In the genomic region with DNA sequence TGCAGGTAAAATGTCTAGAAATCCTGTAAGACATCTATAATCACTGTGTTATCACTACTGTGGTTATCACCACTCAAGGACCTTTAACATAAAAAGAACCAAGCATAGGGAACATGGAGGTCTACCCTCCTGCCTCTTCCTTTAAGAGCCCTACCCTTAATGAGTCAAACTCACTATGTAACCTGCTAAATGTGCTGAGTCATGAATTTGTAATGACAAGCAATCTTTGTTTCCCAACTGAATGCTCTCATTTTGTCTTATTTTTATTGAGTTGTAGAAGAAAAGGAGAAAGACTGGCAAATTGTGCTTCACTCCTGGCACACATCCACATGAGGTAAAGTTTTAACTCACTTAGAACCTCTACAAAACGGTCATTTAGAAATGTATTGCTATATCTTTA, we compare ENCODE assay signal across 20 mouse cellular contexts.
DNase-seq lines count a peak whose midpoint lies in the region; ATAC-seq and TF ChIP-seq lines count a peak whose summit lies in the region.
"Had no signal": no experiment of that assay in that cellular context is flagged by ENCODE, and none has a peak within 500 bp of the region (broad histone marks: within the 10 kb centered on the region; RNA-seq: fewer than 3 reads in every experiment).

No protein-coding gene starts in this region.

- H3K4me3 ChIP-seq in CH12.LX (replicated peaks in 1 of 3; ENCODE audit: low read depth in 2 of 3, low read length in 2 of 3, poor library complexity in 1 of 3): no peak overlapping the region
- no peak overlapping the region for H3K4me3 ChIP-seq in ES-E14 (ENCODE audit: insufficient read depth in 1 of 2, low read depth in 1 of 2, low read length in 2 of 2, poor library complexity in 1 of 2, severe bottlenecking in 1 of 2)
- no peak overlapping the region for H3K4me3 ChIP-seq in midbrain, embryonic 13.5 days (replicated peaks)

- no peak for TF ChIP-seq POLR2A in CH12.LX (IDR thresholded peaks at IDR 0.05; ENCODE audit: low read depth, low read length)

- DNase-seq in CH12.LX (ENCODE audit: extremely low read depth) (no peak), ES-E14 (ENCODE audit: low read depth, low spot score) (no peak)
- DNase-seq in lung, postnatal 4 days: no peak
- DNase-seq: adrenal gland, adult 2 months; adrenal gland, adult 8-10 months; adrenal gland, postnatal 10 days; adrenal gland, postnatal 14 days; adrenal gland, postnatal 25 days; adrenal gland, postnatal 36 days; B cell, adult 2 months; cerebellum, adult 11 months; cerebellum, adult 11-12 months; cerebellum, adult 18-20 months; cerebellum, adult 2 months; cerebellum, adult 8-10 months had no signal

- H3K27ac ChIP-seq in CH12.LX (ENCODE audit: insufficient read depth, low read depth): no peak overlapping the region
- H3K27ac ChIP-seq in ES-E14 (ENCODE audit: insufficient read depth, low read depth, low read length, poor library complexity, severe bottlenecking): no peak overlapping the region
- no peak overlapping the region for H3K27ac ChIP-seq in midbrain, embryonic 13.5 days

- ATAC-seq in midbrain, embryonic 13.5 days: no peak
- ATAC-seq: activated CD4-positive, CD25-positive, alpha-beta regulatory T cell, adult 4 months; CD4-positive, CD25-positive, alpha-beta regulatory T cell, adult 4 months; Patski had no signal

- H3K9me3 ChIP-seq in CH12.LX (replicated peaks; ENCODE audit: low read length): no peaks in the 10 kb centered on the region
- no peaks in the 10 kb centered on the region for H3K9me3 ChIP-seq in ES-E14 (ENCODE audit: control insufficient read depth, insufficient read depth, low read depth, low read length)
- H3K9me3 ChIP-seq in midbrain, embryonic 13.5 days: no peaks in the 10 kb centered on the region

- no peak for TF ChIP-seq EP300 in CH12.LX (IDR thresholded peaks at IDR 0.05; ENCODE audit: low read length)

- H3K4me2 ChIP-seq in CH12.LX (ENCODE audit: insufficient read depth, low read depth, poor library complexity, severe bottlenecking): no peak overlapping the region
- H3K4me2 ChIP-seq in midbrain, embryonic 13.5 days (replicated peaks): no peak overlapping the region

- H3K27me3 ChIP-seq in CH12.LX (replicated peaks): no peaks in the 10 kb centered on the region
- H3K27me3 ChIP-seq in midbrain, embryonic 13.5 days: no peaks in the 10 kb centered on the region

- dilution Hi-C loops in CH12.LX (cut with MboI; ENCODE audit: extremely low pct_ligation_motif_present, extremely low pct_unique_long_range_greater_than_20kb, low sequenced_read_pairs): no loop called here

- no peak for TF ChIP-seq CTCF in CH12.LX (conservative IDR thresholded peaks at IDR 0.05 in 1 of 2, IDR thresholded peaks at IDR 0.05 in 1 of 2; ENCODE audit: low read depth in 2 of 2, low read length in 2 of 2)

- 93% methylated on average over 1 of the region's 1 CpGs for WGBS in midbrain, embryonic 13.5 days

- no peaks in the 10 kb centered on the region for H3K79me2 ChIP-seq in CH12.LX (replicated peaks; ENCODE audit: control insufficient read depth, extremely low read depth, insufficient read depth, poor library complexity, severe bottlenecking)

- in situ Hi-C loops in CH12.LX (cut with MboI; ENCODE audit: low pct_ligation_motif_present, low pct_unique_long_range_greater_than_20kb, low sequenced_read_pairs): loop anchor here (25.0 kb wide), 1 partner anchor 1112 kb away; no protein-coding TSS in a partner anchor
- in situ Hi-C loops in ES-E14 (cut with MboI; ENCODE audit: low sequenced_read_pairs in 2 of 2, unreplicated experiment in 2 of 2): no loop called here

- H3K9ac ChIP-seq in CH12.LX (ENCODE audit: insufficient read depth, low read depth): no peak overlapping the region
- no peak overlapping the region for H3K9ac ChIP-seq in ES-E14 (ENCODE audit: insufficient read depth, low read depth, low read length, poor library complexity, severe bottlenecking)
- no peak overlapping the region for H3K9ac ChIP-seq in midbrain, embryonic 13.5 days (replicated peaks)

- TF ChIP-seq RAD21 in CH12.LX (IDR thresholded peaks at IDR 0.05; ENCODE audit: low read depth, low read length): no peak

- H3K36me3 ChIP-seq in CH12.LX (replicated peaks in 1 of 2; ENCODE audit: control insufficient read depth in 1 of 2, insufficient read depth in 1 of 2, low read length in 1 of 2): no peaks in the 10 kb centered on the region
- H3K36me3 ChIP-seq in ES-E14 (ENCODE audit: control insufficient read depth, insufficient read depth, low read length, poor library complexity, severe bottlenecking): no peaks in the 10 kb centered on the region
- H3K36me3 ChIP-seq in midbrain, embryonic 13.5 days: no peaks in the 10 kb centered on the region
- H3K36me3 ChIP-seq: G1E had no signal

- H3K4me1 ChIP-seq in CH12.LX (ENCODE audit: control insufficient read depth in 1 of 2, insufficient read depth in 2 of 2) (peaks cover 0 to 5% of the 10 kb centered on the region in 2 experiments; a peak in 2 of 4 replicates), ES-E14 (ENCODE audit: control insufficient read depth in 2 of 2, insufficient read depth in 2 of 2, low read length in 2 of 2, poor library complexity in 1 of 2) (no peaks in the 10 kb centered on the region)
- peaks cover 8% of the 10 kb centered on the region for H3K4me1 ChIP-seq in midbrain, embryonic 13.5 days (replicated peaks)

TF ChIP-seq in CH12.LX, 34 proteins besides CTCF, POLR2A, EP300 and RAD21:
- TF ChIP-seq USF1 (IDR thresholded peaks at IDR 0.05; ENCODE audit: low read depth, low read length): no peak
- TF ChIP-seq MXI1 (IDR thresholded peaks at IDR 0.05; ENCODE audit: low read depth, low read length): no peak
- TF ChIP-seq MAZ (IDR thresholded peaks at IDR 0.05; ENCODE audit: low read depth, low read length): no peak
- peak; percentile 81 for TF ChIP-seq MAFK (IDR thresholded peaks at IDR 0.05; ENCODE audit: insufficient replicate concordance, low read length)
- TF ChIP-seq SMC3 (IDR thresholded peaks at IDR 0.05; ENCODE audit: low read depth, low read length): no peak
- TF ChIP-seq BHLHE40 (IDR thresholded peaks at IDR 0.05; ENCODE audit: low read depth, low read length): no peak

TF ChIP-seq in ES-E14, 5 proteins besides CTCF, POLR2A, EP300 and RAD21:
- TF ChIP-seq HCFC1 (IDR thresholded peaks at IDR 0.05; ENCODE audit: borderline replicate concordance, insufficient read depth, low read length): no peak
- no peak for TF ChIP-seq CHD2 (IDR thresholded peaks at IDR 0.05; ENCODE audit: low read depth, low read length)
- peak; percentile 86 for TF ChIP-seq MAFK (IDR thresholded peaks at IDR 0.05; ENCODE audit: insufficient read depth, low read depth, low read length)
- TF ChIP-seq ZNF384 (IDR thresholded peaks at IDR 0.05; ENCODE audit: low read depth, low read length): no peak
- TF ChIP-seq ZC3H11A (IDR thresholded peaks at IDR 0.05; ENCODE audit: borderline replicate concordance, low read depth, low read length): no peak
TF ChIP-seq in ES-E14: peak in this region for 1.
